Mouse (Mus musculus): ENCODE results near the gene Adam11.

DNA sequence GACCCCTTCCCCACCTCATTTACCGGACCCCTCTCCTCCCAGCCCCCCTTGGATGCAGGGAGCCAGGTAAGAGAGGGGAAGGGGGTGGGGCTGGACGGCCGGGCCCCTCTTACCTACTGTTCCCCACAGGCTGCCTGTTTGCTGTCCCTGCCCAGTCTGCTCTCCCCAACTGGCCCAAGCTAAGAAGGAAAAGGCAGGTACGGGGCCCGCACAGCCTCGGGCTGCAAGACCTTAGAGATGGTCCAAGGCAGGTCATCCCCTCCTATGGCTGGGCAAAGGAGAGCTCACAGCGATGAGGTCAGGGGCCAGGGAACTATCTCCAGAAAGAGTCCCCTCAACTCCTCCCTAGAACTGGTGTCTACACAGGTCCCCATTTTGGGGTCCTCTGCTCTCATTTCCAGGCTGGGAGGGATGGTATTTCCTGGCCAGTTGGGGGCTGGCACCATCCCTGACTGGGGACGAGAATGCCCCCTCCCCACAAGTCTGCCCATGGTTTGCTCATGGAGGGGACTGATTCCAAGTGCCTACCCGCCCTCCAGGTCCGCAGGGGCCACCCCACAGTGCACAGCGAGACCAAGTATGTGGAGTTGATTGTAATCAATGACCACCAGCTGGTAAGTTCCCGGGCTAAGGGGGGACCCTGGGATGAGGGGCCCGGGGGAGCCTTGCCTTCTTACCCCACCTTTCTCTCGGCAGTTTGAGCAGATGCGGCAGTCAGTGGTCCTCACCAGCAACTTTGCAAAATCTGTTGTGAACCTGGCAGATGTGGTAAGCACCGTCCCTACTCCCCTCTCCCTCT is 10.9 kb downstream of the Adam11 start:
- TF ChIP-seq CTCF (conservative IDR thresholded peaks at IDR 0.05; ENCODE audit: low read length) (no peak), POU5F1 (IDR thresholded peaks at IDR 0.05; ENCODE audit: borderline replicate concordance, low read length) (no peak)

Data from E14TG2a.4 (cell line).